Mouse (Mus musculus) neural tube, embryonic 13.5 days (tissue): ENCODE results near the gene Foxo3. TPM values are rescaled to one million over a fixed set of nuclear protein-coding genes. Genes with fewer than 3 reads are reported as not detected.

Experiments
- ATAC-seq: fragments of 200-750 bp; cut with Nextera tagmentation; 2 replicates; pipeline ENCODE4 v1.8.0; 2017; ENCODE audit warnings: low read depth, mild to moderate bottlenecking, moderate TSS enrichment, moderate library complexity
- H3K27ac ChIP-seq: fragments of 300-500 bp; sonication (generic); replicated peaks from 2 replicates; pipeline ENCODE4 v1.5.1; 2015; ENCODE audit warnings: moderate library complexity, mild to moderate bottlenecking, inconsistent platforms
- H3K27me3 ChIP-seq: fragments of 300-500 bp; sonication (generic); 2 replicates; pipeline ENCODE4 v1.6.1; 2015; ENCODE audit warnings: mild to moderate bottlenecking, inconsistent platforms
- H3K36me3 ChIP-seq: fragments of 300-500 bp; sonication (generic); 2 replicates; pipeline ENCODE4 v1.6.1; 2015; ENCODE audit warnings: mild to moderate bottlenecking, inconsistent platforms
- H3K4me1 ChIP-seq: fragments of 300-500 bp; sonication (generic); replicated peaks from 2 replicates; pipeline ENCODE4 v1.6.1; 2015; ENCODE audit warnings: inconsistent platforms
- H3K4me2 ChIP-seq: fragments of 300-500 bp; sonication (generic); 2 replicates; pipeline ENCODE4 v1.6.1; 2015; ENCODE audit warnings: inconsistent platforms, mild to moderate bottlenecking, moderate library complexity
- H3K4me3 ChIP-seq: fragments of 300-500 bp; sonication (generic); 2 replicates; pipeline ENCODE4 v1.5.1; 2015; ENCODE audit warnings: mild to moderate bottlenecking, inconsistent platforms
- H3K9ac ChIP-seq: fragments of 300-500 bp; sonication (generic); 2 replicates; pipeline ENCODE4 v1.6.1; 2015; ENCODE audit warnings: moderate library complexity, mild to moderate bottlenecking, inconsistent platforms
- H3K9me3 ChIP-seq: fragments of 300-500 bp; sonication (generic); 2 replicates; pipeline ENCODE4 v1.6.1; 2016; ENCODE audit warnings: inconsistent platforms
- WGBS: fragments of 180-500 bp; shearing (Covaris S2); methylation state at CpG from one replicate; pipeline ENCODE4 v1.1.7; 2015; 5-methylcytosine and 5-hydroxymethylcytosine counted together
- polyA plus RNA-seq: library from polyadenylated mRNA; unstranded; fragments of >200 nt; fragmentation: Nextera tagmentation; extraction: Ambion mirVana; gene quantifications from 2 replicates; pipeline ENCODE4 v1.2.1, GENCODE M21; 2015

Gene Foxo3
- polyA plus RNA-seq, 1 experiment from 2014 or later, result 4.2 TPM

- Histone ChIP-seq H3K36me3 (no peaks in the 10 kb centered on the region), H3K4me2 (peak overlapping the region; percentile 98), H3K27me3 (peaks cover 24% of the 10 kb centered on the region), H3K4me1 (peaks cover 48% of the 10 kb centered on the region), H3K27ac (peak overlapping the region; percentile 98), H3K9ac (peak overlapping the region; percentile 89), H3K9me3 (no peaks in the 10 kb centered on the region), H3K4me3 (peak overlapping the region; percentile 83)
- ATAC-seq, result no peak
- WGBS, result under 1% methylated on average over 65 of the region's 65 CpGs
Observed at GRCm38 (mm10) chr10:42274712-42275400, 1.7 kb downstream of the Foxo3 start.

- peaks cover 16% of the 10 kb centered on the region; the same call in 1 of the 2 replicates for H3K27me3 ChIP-seq
- WGBS, result 7% methylated on average over 21 of the region's 21 CpGs
- H3K4me1 ChIP-seq, result peaks cover 48% of the 10 kb centered on the region
- H3K9me3 ChIP-seq, result no peaks in the 10 kb centered on the region
- H3K4me2 ChIP-seq, result peak overlapping the region; percentile 98
- peak overlapping the region; percentile 83 for H3K4me3 ChIP-seq
- H3K27ac ChIP-seq, result no peak overlapping the region
- H3K36me3 ChIP-seq, result no peaks in the 10 kb centered on the region
- H3K9ac ChIP-seq, result peak overlapping the region; percentile 89
- ATAC-seq, result no peak
Observed at GRCm38 (mm10) chr10:42273760-42274691, 2.5 kb downstream of the Foxo3 start.

GRCm38 (mm10) chr10:42273403-42273759, 3.2 kb downstream of the Foxo3 start:
- Histone ChIP-seq H3K27ac (no peak overlapping the region), H3K4me1 (peaks cover 43% of the 10 kb centered on the region), H3K9ac (peak overlapping the region; percentile 89), H3K36me3 (no peaks in the 10 kb centered on the region), H3K4me3 (peak overlapping the region; percentile 83), H3K9me3 (no peaks in the 10 kb centered on the region), H3K4me2 (peak overlapping the region; percentile 98), H3K27me3 (peaks cover 16% of the 10 kb centered on the region; the same call in 1 of the 2 replicates)
- WGBS, result 65% methylated on average over 6 of the region's 6 CpGs
- no peak for ATAC-seq

- H3K27ac ChIP-seq, result no peak overlapping the region
- WGBS, result 65% methylated on average over 11 of the region's 11 CpGs
- no peak overlapping the region for H3K4me3 ChIP-seq
- H3K4me2 ChIP-seq, result 0 out of 2 replicates have a peak overlapping the region, but pooled peaks have one; percentile 14
- no peaks in the 10 kb centered on the region for H3K9me3 ChIP-seq
- peak overlapping the region; percentile 17; the same call in 1 of the 2 replicates for H3K9ac ChIP-seq
- no peaks in the 10 kb centered on the region; the same call in 1 of the 2 replicates for H3K36me3 ChIP-seq
- ATAC-seq, result no peak
- peaks cover 41% of the 10 kb centered on the region for H3K4me1 ChIP-seq
- H3K27me3 ChIP-seq, result peaks cover 16% of the 10 kb centered on the region; the same call in 1 of the 2 replicates
Observed at GRCm38 (mm10) chr10:42271454-42272230, 4.9 kb downstream of the Foxo3 start.

GRCm38 (mm10) chr10:42270277-42271083, 6.1 kb downstream of the Foxo3 start:
- H3K4me1 ChIP-seq, result peaks cover 40% of the 10 kb centered on the region
- no peak overlapping the region for H3K27ac ChIP-seq
- ATAC-seq, result no peak
- no peak overlapping the region for H3K9ac ChIP-seq
- H3K36me3 ChIP-seq, result peaks cover 11% of the 10 kb centered on the region
- no peak overlapping the region for H3K4me3 ChIP-seq
- no peak overlapping the region for H3K4me2 ChIP-seq
- WGBS, result 60% methylated on average over 10 of the region's 10 CpGs
- H3K9me3 ChIP-seq, result no peaks in the 10 kb centered on the region
- peaks cover 16% of the 10 kb centered on the region; the same call in 1 of the 2 replicates for H3K27me3 ChIP-seq

- Histone ChIP-seq H3K27ac (no peak overlapping the region), H3K4me1 (peaks cover 30% of the 10 kb centered on the region), H3K27me3 (peaks cover 15% of the 10 kb centered on the region; the same call in 1 of the 2 replicates), H3K4me3 (no peak overlapping the region), H3K36me3 (peaks cover 20% of the 10 kb centered on the region), H3K4me2 (no peak overlapping the region), H3K9me3 (no peaks in the 10 kb centered on the region), H3K9ac (no peak overlapping the region)
- 72% methylated on average over 15 of the region's 15 CpGs for WGBS
- ATAC-seq, result no peak
Observed at GRCm38 (mm10) chr10:42269281-42270025, 7.1 kb downstream of the Foxo3 start.

DNA sequence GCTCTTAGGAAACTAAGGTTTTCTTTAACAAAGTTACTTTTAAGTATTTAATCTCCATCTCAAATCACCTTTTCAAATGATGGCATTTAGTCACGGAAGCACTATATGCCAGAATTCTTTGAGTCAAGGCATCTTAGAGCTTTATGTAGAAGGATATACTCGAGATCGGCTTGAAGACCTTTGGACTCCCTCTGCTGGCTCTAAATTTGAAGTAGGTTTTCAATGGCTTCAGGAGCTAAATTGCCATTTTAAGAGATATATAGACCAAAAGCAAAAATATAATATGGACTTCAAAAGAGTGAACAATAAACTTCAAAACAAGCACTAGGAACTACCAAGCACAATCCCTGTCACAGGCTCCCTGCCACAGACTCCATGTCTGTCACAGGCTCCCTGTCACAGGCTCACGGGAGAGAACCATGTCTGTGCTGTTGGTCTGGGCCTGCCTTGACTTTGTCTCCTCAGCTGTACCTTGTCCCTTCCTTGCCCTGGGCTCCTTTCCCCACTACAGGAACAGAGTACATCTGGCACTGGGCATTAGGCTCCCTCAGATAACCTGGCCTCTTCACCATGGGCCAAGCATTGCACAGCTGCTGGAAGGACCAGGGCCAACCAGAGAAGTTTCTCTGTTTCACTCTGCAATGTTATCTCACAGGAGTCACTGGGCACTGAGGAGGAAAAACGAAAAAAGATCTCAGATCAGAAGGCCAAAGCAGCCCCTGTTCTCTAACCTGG, 8.6 kb downstream of the Foxo3 start:
- H3K4me3 ChIP-seq, result no peak overlapping the region
- WGBS, result 88% methylated on average over 5 of the region's 5 CpGs
- H3K4me2 ChIP-seq, result no peak overlapping the region
- 0 out of 2 replicates have a peak, but pooled peaks cover under 1% of the 10 kb centered on the region for H3K27me3 ChIP-seq
- no peak overlapping the region for H3K27ac ChIP-seq
- H3K36me3 ChIP-seq, result peaks cover 24% of the 10 kb centered on the region
- H3K4me1 ChIP-seq, result peaks cover 18% of the 10 kb centered on the region
- ATAC-seq, result no peak
- no peaks in the 10 kb centered on the region for H3K9me3 ChIP-seq
- no peak overlapping the region for H3K9ac ChIP-seq

- H3K36me3 ChIP-seq, result peaks cover 24% of the 10 kb centered on the region
- 93% methylated on average over 11 of the region's 11 CpGs for WGBS
- no peak for ATAC-seq
Observed at GRCm38 (mm10) chr10:42265021-42265689, 11.4 kb downstream of the Foxo3 start.

DNA sequence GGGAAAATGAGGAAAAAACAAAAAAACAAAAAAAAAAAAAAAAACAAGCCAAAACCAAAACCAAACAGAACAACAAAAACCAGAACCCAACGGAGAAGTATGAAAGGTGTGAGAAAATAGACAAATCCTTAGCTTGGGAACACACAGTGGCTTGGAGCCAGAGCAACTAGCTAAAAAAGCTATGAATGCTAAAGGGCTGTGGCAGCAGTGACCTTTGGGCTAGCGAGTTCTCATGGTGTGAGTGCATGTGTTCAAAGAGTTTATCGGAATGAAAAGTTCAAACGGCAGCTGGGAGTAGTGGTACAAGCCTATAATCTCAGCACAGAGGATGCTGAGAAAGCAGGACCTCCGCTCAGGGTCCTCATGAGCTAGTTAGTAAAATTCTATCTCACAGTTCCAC, 12.4 kb downstream of the Foxo3 start:
- no peak for ATAC-seq
- Histone ChIP-seq H3K4me1 (no peaks in the 10 kb centered on the region; the same call in 1 of the 2 replicates), H3K4me2 (no peak overlapping the region), H3K27ac (no peak overlapping the region), H3K4me3 (no peak overlapping the region), H3K9ac (no peak overlapping the region), H3K36me3 (peaks cover 24% of the 10 kb centered on the region), H3K27me3 (no peaks in the 10 kb centered on the region), H3K9me3 (no peaks in the 10 kb centered on the region)
- 84% methylated on average over 5 of the region's 5 CpGs for WGBS

More at GRCm38 (mm10) chr10:42265021-42265689, 11.4 kb downstream of the Foxo3 start:
- Histone ChIP-seq H3K27me3 (no peaks in the 10 kb centered on the region), H3K4me3 (no peak overlapping the region), H3K9ac (no peak overlapping the region), H3K27ac (no peak overlapping the region), H3K4me1 (no peaks in the 10 kb centered on the region), H3K4me2 (no peak overlapping the region), H3K9me3 (no peaks in the 10 kb centered on the region)

DNA sequence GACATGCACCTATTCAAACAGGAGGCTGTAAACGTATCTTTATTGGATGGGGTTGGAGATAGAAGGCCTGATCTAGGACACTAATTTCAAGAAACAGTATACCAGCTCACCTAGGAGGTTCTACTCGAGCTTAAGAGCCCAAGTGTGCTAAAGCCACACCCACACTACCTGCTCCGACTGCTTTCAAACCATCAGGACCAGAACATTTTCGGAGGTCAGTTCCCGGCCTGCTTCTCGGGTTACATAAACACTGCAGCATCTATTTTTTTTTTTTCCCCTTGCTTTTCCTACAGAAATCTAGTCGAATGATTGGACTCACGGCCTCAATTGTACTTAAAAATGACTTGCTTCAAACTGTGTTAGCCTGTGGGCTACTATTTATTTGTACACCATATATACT, 12.9 kb downstream of the Foxo3 start:
- Histone ChIP-seq H3K4me2 (no peak overlapping the region), H3K27ac (no peak overlapping the region), H3K36me3 (peaks cover 24% of the 10 kb centered on the region), H3K4me1 (no peaks in the 10 kb centered on the region; the same call in 1 of the 2 replicates), H3K9me3 (no peaks in the 10 kb centered on the region), H3K4me3 (no peak overlapping the region), H3K9ac (no peak overlapping the region), H3K27me3 (no peaks in the 10 kb centered on the region)
- WGBS, result 84% methylated on average over 8 of the region's 8 CpGs
- ATAC-seq, result no peak
